Mouse (Mus musculus): ENCODE measurements at regions not wholly inside any gene's neighbourhood (a gene's known extent, or its start where the extent isn't known, plus 50 kb on each side); places are given as distances from the start of the nearest gene placed in this dataset.

- H3K9me3 ChIP-seq (ENCODE audit: control insufficient read depth) = no peaks in the 10 kb centered on the region
- no peaks in the 10 kb centered on the region for H3K27me3 ChIP-seq (replicated peaks; ENCODE audit: control insufficient read depth, insufficient read depth, low read length)
- H3K9ac ChIP-seq (ENCODE audit: low read depth, low read length) = no peak overlapping the region
- TF ChIP-seq CTCF (IDR thresholded peaks at IDR 0.05; ENCODE audit: low read depth) = no peak
- H3K27ac ChIP-seq (ENCODE audit: low read depth, low read length) = no peak overlapping the region
- no peaks in the 10 kb centered on the region for H3K4me1 ChIP-seq (replicated peaks; ENCODE audit: control insufficient read depth, insufficient read depth, low read length)
- H3K36me3 ChIP-seq (ENCODE audit: control insufficient read depth, insufficient read depth) = no peaks in the 10 kb centered on the region
- ATAC-seq = no peak
- no peak overlapping the region for H3K4me3 ChIP-seq (ENCODE audit: low read depth, low read length)
- 84% methylated on average over 4 of the region's 4 CpGs for WGBS
- no peak overlapping the region for H3K4me2 ChIP-seq (replicated peaks; ENCODE audit: low read depth)
Measured at GRCm38 (mm10) chr12:28085460-28085859, 466.7 kb downstream of the Dcdc2c start.

GRCm38 (mm10) chr12:28076606-28077005 is 475.6 kb downstream of the Dcdc2c start:
- Histone ChIP-seq H3K4me3 (ENCODE audit: low read depth, low read length) (no peak overlapping the region), H3K27me3 (replicated peaks; ENCODE audit: control insufficient read depth, insufficient read depth, low read length) (no peaks in the 10 kb centered on the region), H3K27ac (ENCODE audit: low read depth, low read length) (no peak overlapping the region), H3K4me2 (replicated peaks; ENCODE audit: low read depth) (no peak overlapping the region), H3K9ac (ENCODE audit: low read depth, low read length) (no peak overlapping the region), H3K9me3 (ENCODE audit: control insufficient read depth) (no peaks in the 10 kb centered on the region), H3K4me1 (replicated peaks; ENCODE audit: control insufficient read depth, insufficient read depth, low read length) (no peaks in the 10 kb centered on the region), H3K36me3 (ENCODE audit: control insufficient read depth, insufficient read depth) (no peaks in the 10 kb centered on the region)
- no peak for TF ChIP-seq CTCF (IDR thresholded peaks at IDR 0.05; ENCODE audit: low read depth)
- ATAC-seq = no peak
- 91% methylated on average over 3 of the region's 3 CpGs for WGBS

- no peak for TF ChIP-seq CTCF (IDR thresholded peaks at IDR 0.05; ENCODE audit: low read depth)
- no peak overlapping the region for H3K9ac ChIP-seq (ENCODE audit: low read depth, low read length)
- H3K4me1 ChIP-seq (replicated peaks; ENCODE audit: control insufficient read depth, insufficient read depth, low read length) = no peaks in the 10 kb centered on the region
- no peak overlapping the region for H3K4me3 ChIP-seq (ENCODE audit: low read depth, low read length)
- no peak for ATAC-seq
- no peak overlapping the region for H3K4me2 ChIP-seq (replicated peaks; ENCODE audit: low read depth)
- WGBS = 67% methylated on average over 2 of the region's 2 CpGs
- H3K27me3 ChIP-seq (replicated peaks; ENCODE audit: control insufficient read depth, insufficient read depth, low read length) = no peaks in the 10 kb centered on the region
- H3K9me3 ChIP-seq (ENCODE audit: control insufficient read depth) = no peaks in the 10 kb centered on the region
- no peak overlapping the region for H3K27ac ChIP-seq (ENCODE audit: low read depth, low read length)
- no peaks in the 10 kb centered on the region for H3K36me3 ChIP-seq (ENCODE audit: control insufficient read depth, insufficient read depth)
Measured at GRCm38 (mm10) chr12:28068584-28068983, 483.6 kb downstream of the Dcdc2c start.

- Histone ChIP-seq H3K36me3 (ENCODE audit: control insufficient read depth, insufficient read depth) (no peaks in the 10 kb centered on the region), H3K4me1 (replicated peaks; ENCODE audit: control insufficient read depth, insufficient read depth, low read length) (no peaks in the 10 kb centered on the region), H3K4me2 (replicated peaks; ENCODE audit: low read depth) (no peak overlapping the region), H3K27me3 (replicated peaks; ENCODE audit: control insufficient read depth, insufficient read depth, low read length) (no peaks in the 10 kb centered on the region), H3K27ac (ENCODE audit: low read depth, low read length) (no peak overlapping the region), H3K9ac (ENCODE audit: low read depth, low read length) (no peak overlapping the region), H3K9me3 (ENCODE audit: control insufficient read depth) (no peaks in the 10 kb centered on the region), H3K4me3 (ENCODE audit: low read depth, low read length) (no peak overlapping the region)
- TF ChIP-seq CTCF (IDR thresholded peaks at IDR 0.05; ENCODE audit: low read depth) = no peak
- 59% methylated on average over 6 of the region's 6 CpGs for WGBS
- ATAC-seq = no peak
Measured at GRCm38 (mm10) chr12:28060281-28060680, 491.9 kb downstream of the Dcdc2c start.

- Histone ChIP-seq H3K36me3 (ENCODE audit: control insufficient read depth, insufficient read depth) (no peaks in the 10 kb centered on the region), H3K27ac (ENCODE audit: low read depth, low read length) (no peak overlapping the region), H3K4me2 (replicated peaks; ENCODE audit: low read depth) (no peak overlapping the region), H3K4me1 (replicated peaks; ENCODE audit: control insufficient read depth, insufficient read depth, low read length) (no peaks in the 10 kb centered on the region), H3K9me3 (ENCODE audit: control insufficient read depth) (no peaks in the 10 kb centered on the region), H3K9ac (ENCODE audit: low read depth, low read length) (no peak overlapping the region), H3K4me3 (ENCODE audit: low read depth, low read length) (no peak overlapping the region), H3K27me3 (replicated peaks; ENCODE audit: control insufficient read depth, insufficient read depth, low read length) (no peaks in the 10 kb centered on the region)
- WGBS = 54% methylated on average over 4 of the region's 4 CpGs
- no peak for TF ChIP-seq CTCF (IDR thresholded peaks at IDR 0.05; ENCODE audit: low read depth)
- ATAC-seq = no peak
Measured at GRCm38 (mm10) chr12:28055518-28056280, 496.5 kb downstream of the Dcdc2c start.

GRCm38 (mm10) chr12:28054444-28054843 is 497.8 kb downstream of the Dcdc2c start:
- no peak for ATAC-seq
- Histone ChIP-seq H3K9ac (ENCODE audit: low read depth, low read length) (no peak overlapping the region), H3K4me1 (replicated peaks; ENCODE audit: control insufficient read depth, insufficient read depth, low read length) (no peaks in the 10 kb centered on the region), H3K27ac (ENCODE audit: low read depth, low read length) (no peak overlapping the region), H3K9me3 (ENCODE audit: control insufficient read depth) (no peaks in the 10 kb centered on the region), H3K36me3 (ENCODE audit: control insufficient read depth, insufficient read depth) (no peaks in the 10 kb centered on the region), H3K27me3 (replicated peaks; ENCODE audit: control insufficient read depth, insufficient read depth, low read length) (no peaks in the 10 kb centered on the region), H3K4me3 (ENCODE audit: low read depth, low read length) (no peak overlapping the region), H3K4me2 (replicated peaks; ENCODE audit: low read depth) (no peak overlapping the region)
- 88% methylated on average over 11 of the region's 11 CpGs for WGBS
- no peak for TF ChIP-seq CTCF (IDR thresholded peaks at IDR 0.05; ENCODE audit: low read depth)

Measured in intestine, postnatal 0 days (tissue).